Mouse (Mus musculus): ENCODE results near the gene Mad2l1bp. TPM values are rescaled to one million over a fixed set of nuclear protein-coding genes. Genes with fewer than 3 reads are reported as not detected.

Gene Mad2l1bp
- total and polyA plus RNA-seq, 3 experiments, result 9.7 to 19.3 (median 16.3) TPM

- dilution Hi-C loops (cut with MboI; ENCODE audit: extremely low pct_ligation_motif_present, extremely low pct_unique_long_range_greater_than_20kb, low sequenced_read_pairs) (no loop called here), in situ Hi-C loops (cut with MboI; ENCODE audit: low pct_ligation_motif_present, low pct_unique_long_range_greater_than_20kb, low sequenced_read_pairs) (loop anchor here (10.0 kb wide), 1 partner anchor 105 kb away; the partner anchor contains the start of gene Vegfa)
- DNase-seq (ENCODE audit: extremely low read depth), result no peak
- no peak overlapping the region for H3K4me3 ChIP-seq (replicated peaks in 1 of 3; ENCODE audit: low read depth in 2 of 3, low read length in 2 of 3, poor library complexity in 1 of 3)
- H3K79me2 ChIP-seq (replicated peaks; ENCODE audit: control insufficient read depth, extremely low read depth, insufficient read depth, poor library complexity, severe bottlenecking), result no peaks in the 10 kb centered on the region
- H3K9me3 ChIP-seq (replicated peaks; ENCODE audit: low read length), result peaks cover 2% of the 10 kb centered on the region
- H3K4me1 ChIP-seq (ENCODE audit: control insufficient read depth in 1 of 2, insufficient read depth in 2 of 2), result no peaks in the 10 kb centered on the region
- H3K27me3 ChIP-seq (replicated peaks), result no peaks in the 10 kb centered on the region
- peaks cover 0 to 6% of the 10 kb centered on the region in 2 experiments for H3K36me3 ChIP-seq (replicated peaks in 1 of 2; ENCODE audit: control insufficient read depth in 1 of 2, insufficient read depth in 1 of 2, low read length in 1 of 2)
- no peak overlapping the region for H3K27ac ChIP-seq (ENCODE audit: insufficient read depth, low read depth)
- H3K9ac ChIP-seq (ENCODE audit: insufficient read depth, low read depth), result no peak overlapping the region
- no peak overlapping the region for H3K4me2 ChIP-seq (ENCODE audit: insufficient read depth, low read depth, poor library complexity, severe bottlenecking)
- TF ChIP-seq E2F4 (IDR thresholded peaks at IDR 0.05; ENCODE audit: insufficient replicate concordance, low read depth, low read length) (no peak), NELFE (IDR thresholded peaks at IDR 0.05; ENCODE audit: low read depth, low read length) (no peak), KAT2A (IDR thresholded peaks at IDR 0.05; ENCODE audit: insufficient replicate concordance, low read length) (no peak), ZNF384 (IDR thresholded peaks at IDR 0.05; ENCODE audit: low read depth, low read length) (no peak), ELF1 (IDR thresholded peaks at IDR 0.05; ENCODE audit: low read depth, low read length) (no peak), ZC3H11A (IDR thresholded peaks at IDR 0.05; ENCODE audit: low read depth, low read length) (no peak), EP300 (IDR thresholded peaks at IDR 0.05; ENCODE audit: low read length) (no peak), ETS1 (conservative IDR thresholded peaks at IDR 0.05; ENCODE audit: low read depth, low read length) (no peak)
Observed at GRCm38 (mm10) chr17:46139872-46140271, 13.5 kb downstream of the Mad2l1bp start.

GRCm38 (mm10) chr17:46138563-46139236 is 14.7 kb downstream of the Mad2l1bp start:
- in situ Hi-C loops (cut with MboI; ENCODE audit: low pct_ligation_motif_present, low pct_unique_long_range_greater_than_20kb, low sequenced_read_pairs) (loop anchor here (10.0 kb wide), 1 partner anchor 104 kb away; the partner anchor contains the start of gene Vegfa), dilution Hi-C loops (cut with MboI; ENCODE audit: extremely low pct_ligation_motif_present, extremely low pct_unique_long_range_greater_than_20kb, low sequenced_read_pairs) (no loop called here)
- TF ChIP-seq ZNF384 (IDR thresholded peaks at IDR 0.05; ENCODE audit: low read depth, low read length), result no peak
- TF ChIP-seq MAZ (IDR thresholded peaks at IDR 0.05; ENCODE audit: low read depth, low read length), result no peak
- no peak for TF ChIP-seq ELF1 (IDR thresholded peaks at IDR 0.05; ENCODE audit: low read depth, low read length)
- no peak for TF ChIP-seq ZKSCAN1 (IDR thresholded peaks at IDR 0.05; ENCODE audit: borderline replicate concordance, low read depth, low read length)
- TF ChIP-seq MEF2A (IDR thresholded peaks at IDR 0.05; ENCODE audit: borderline replicate concordance, low read depth, low read length), result no peak
- no peak for TF ChIP-seq POLR2A (IDR thresholded peaks at IDR 0.05; ENCODE audit: low read depth, low read length)
- no peak for TF ChIP-seq JUN (IDR thresholded peaks at IDR 0.05; ENCODE audit: insufficient read depth, low read depth, low read length)
- no peak for TF ChIP-seq JUND (conservative IDR thresholded peaks at IDR 0.05; ENCODE audit: low read depth, low read length)
- TF ChIP-seq USF2 (conservative IDR thresholded peaks at IDR 0.05; ENCODE audit: low read depth, low read length), result no peak
- no peak for TF ChIP-seq NELFE (IDR thresholded peaks at IDR 0.05; ENCODE audit: low read depth, low read length)
- Histone ChIP-seq H3K27me3 (replicated peaks) (no peaks in the 10 kb centered on the region), H3K4me2 (ENCODE audit: insufficient read depth, low read depth, poor library complexity, severe bottlenecking) (no peak overlapping the region), H3K79me2 (replicated peaks; ENCODE audit: control insufficient read depth, extremely low read depth, insufficient read depth, poor library complexity, severe bottlenecking) (no peaks in the 10 kb centered on the region), H3K36me3 (replicated peaks in 1 of 2; ENCODE audit: control insufficient read depth in 1 of 2, insufficient read depth in 1 of 2, low read length in 1 of 2) (peaks cover 0 to 1% of the 10 kb centered on the region in 2 experiments), H3K9me3 (replicated peaks; ENCODE audit: low read length) (peaks cover 2% of the 10 kb centered on the region), H3K9ac (ENCODE audit: insufficient read depth, low read depth) (no peak overlapping the region), H3K4me3 (replicated peaks in 1 of 3; ENCODE audit: low read depth in 2 of 3, low read length in 2 of 3, poor library complexity in 1 of 3) (no peak overlapping the region), H3K27ac (ENCODE audit: insufficient read depth, low read depth) (no peak overlapping the region), H3K4me1 (ENCODE audit: control insufficient read depth in 1 of 2, insufficient read depth in 2 of 2) (no peaks in the 10 kb centered on the region)
- no peak for DNase-seq (ENCODE audit: extremely low read depth)

Data from CH12.LX (cell line).